Mouse (Mus musculus) cerebellum, adult (tissue): ENCODE data around the gene Ntn3.

Experiments used
- ATAC-seq: cut with Nextera tagmentation; 2 replicates; pipeline ENCODE4 v1.9.2; 2017; ENCODE audit warnings: mild to moderate bottlenecking, moderate library complexity, mixed read lengths; ENCODE audit not compliant: insufficient number of reproducible peaks, low FRiP score, low TSS enrichment

Gene Ntn3

DNA sequence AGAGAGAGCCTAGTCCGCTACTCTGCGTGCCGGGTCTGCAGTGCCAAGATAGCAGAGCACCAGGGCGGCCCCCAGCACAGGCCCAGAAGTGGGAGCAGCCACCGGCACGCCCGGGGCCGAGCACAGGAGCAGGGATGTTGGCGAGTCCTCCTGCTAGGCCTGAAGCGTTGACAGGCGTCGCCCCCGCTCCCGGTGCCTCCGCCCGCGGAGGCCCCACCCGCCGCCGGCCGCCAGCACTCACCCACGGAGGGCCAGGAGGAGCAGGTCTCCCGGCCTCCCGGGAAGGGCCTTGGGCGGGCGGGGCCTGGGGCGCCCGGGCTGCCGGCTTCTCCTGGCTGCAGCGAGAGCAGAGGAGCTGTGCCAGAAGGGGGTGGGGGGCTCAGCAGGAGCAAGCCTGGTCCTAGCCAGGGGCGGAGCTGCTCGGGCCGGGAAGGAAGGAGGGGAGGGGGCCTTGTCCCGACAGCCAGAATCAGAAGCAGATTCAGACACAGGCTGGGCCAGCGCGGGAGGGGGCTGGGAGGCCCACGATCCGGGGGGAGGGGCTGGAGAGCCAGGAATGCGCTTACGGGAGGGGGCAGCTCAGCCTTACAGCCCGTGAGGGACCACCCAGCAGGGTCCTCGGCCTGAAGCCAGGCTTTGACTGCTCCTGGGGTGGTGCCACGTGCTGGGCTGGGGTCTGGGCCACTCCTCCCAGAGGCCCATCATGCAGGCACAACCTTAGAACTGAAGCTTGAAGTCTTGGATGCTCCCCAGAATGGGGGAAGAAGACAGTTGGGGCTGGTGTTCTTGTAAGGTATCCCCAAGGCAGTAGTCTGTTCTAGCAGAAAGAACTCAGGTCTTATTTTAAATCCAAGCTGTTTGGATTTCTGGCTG lies at the start of gene Ntn3:
TSS of gene Ntn3 (minus strand) at position 489 of the 873 bp plus-strand sequence.
- no peak for ATAC-seq

- ATAC-seq: no peak
These were observed 49.6 kb upstream of the Ntn3 start for GRCm38 (mm10) chr17:24258981-24259380.

GRCm38 (mm10) chr17:24252329-24252728 lies 43.0 kb upstream of the Ntn3 start:
- no peak for ATAC-seq

DNA sequence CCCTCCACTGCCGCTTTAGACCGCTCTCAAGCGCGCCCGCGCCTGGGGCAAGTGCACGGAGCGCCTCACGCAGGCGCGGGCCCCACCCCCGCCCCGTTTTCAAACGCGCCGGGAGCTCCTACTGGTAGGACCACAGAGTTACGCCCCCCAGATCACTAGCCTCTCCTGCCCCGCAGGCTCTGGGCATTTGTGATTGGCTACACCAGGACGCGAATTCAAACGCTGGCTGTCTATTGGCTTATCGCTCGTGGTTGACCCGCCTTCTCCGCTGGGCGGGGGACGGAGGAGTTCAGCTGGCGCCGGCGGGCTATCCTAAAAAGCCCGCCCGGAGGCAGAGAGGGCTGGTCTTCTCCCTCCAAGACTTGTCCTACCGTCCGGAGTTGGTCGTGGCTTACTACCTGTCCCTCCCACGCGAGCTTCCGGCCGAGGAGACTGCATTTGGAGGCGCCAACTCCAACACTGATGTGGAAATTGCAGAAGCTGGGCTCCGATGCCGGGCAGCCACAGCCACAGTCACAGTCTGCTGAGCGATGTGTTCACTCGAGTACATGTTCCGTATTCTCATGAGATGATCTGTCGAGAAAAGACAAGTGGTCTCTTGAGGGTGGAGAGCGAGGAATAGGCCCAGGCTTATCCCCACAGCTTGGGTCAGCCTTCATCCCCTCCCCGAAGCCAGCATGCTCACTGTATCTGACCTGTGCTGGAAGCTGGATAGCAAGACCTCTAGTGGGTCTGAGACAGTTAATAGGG lies 42.2 kb upstream of the Ntn3 start, which contains the start of gene Ccnf:
TSS of gene Ccnf (minus strand) at position 165 of the 750 bp plus-strand sequence.
- peak; percentile 100 for ATAC-seq

DNA sequence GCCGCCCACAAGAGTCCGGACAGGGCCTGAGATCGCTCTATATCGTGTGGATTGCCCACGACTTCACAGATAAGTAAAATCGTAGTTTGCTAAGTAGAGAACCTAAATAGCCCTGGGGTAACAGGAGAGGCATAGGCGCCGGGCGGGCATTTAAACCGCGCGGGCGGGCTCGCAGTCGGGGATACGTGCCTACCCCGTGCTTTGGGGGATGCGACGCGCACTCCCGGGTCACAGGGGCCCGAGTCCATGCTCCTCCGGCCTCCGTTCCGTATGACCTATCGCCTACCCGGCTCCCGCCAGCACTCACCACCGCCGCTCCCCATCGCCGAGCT lies 41.6 kb upstream of the Ntn3 start:
- no peak; the same call in 1 of the 2 replicates for ATAC-seq

DNA sequence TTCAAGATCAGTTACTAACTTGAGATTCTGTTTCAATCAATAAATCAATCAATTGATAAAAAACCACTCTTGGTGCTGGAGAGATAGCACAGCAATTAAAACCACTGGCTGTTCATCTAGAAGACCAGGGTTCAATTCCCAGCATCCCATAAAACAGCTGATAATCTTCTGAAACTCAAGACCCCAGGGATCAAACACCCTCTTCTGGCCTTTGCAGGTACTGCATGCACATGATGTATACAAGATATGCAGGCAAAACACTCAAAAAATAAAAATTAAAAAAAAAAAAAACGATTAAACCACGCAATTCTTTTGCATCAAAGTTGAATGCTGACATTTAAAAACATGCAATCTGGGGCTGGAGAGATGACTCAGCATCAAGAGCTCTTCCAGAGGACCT lies 39.3 kb upstream of the Ntn3 start:
- no peak for ATAC-seq

GRCm38 (mm10) chr17:24244061-24244460 lies 34.7 kb upstream of the Ntn3 start:
- ATAC-seq: no peak

DNA sequence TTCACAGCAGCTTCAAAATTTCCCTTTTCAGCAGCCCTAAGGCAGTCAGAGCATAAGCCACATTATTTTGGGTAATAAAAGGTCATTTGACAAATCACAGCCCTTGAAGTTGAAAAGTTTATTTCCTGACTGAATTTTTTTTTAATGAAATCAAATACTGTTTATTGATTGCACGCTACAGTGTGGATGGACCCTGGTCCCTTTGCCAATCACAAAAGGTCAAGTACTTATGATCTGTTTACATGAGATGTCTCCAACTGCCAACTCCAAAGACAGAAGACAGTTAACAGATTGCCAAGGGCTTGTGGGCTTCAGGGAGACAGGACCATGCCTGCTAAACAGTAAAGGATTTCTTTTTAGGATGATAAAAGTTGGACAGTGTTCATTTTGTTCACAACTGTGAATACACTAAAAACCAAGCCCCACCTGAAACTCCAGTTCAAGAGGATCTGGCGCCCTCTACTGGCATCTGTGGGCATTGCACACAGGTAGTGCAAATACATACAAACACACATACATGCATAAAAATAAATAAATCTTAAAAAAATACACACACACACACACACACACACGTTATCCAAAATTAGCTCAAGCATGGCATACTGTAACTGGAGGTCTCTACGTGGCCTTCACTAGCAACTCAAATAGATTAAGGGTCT lies 34.1 kb upstream of the Ntn3 start:
- no peak for ATAC-seq

- ATAC-seq: peak; percentile 66; the same call in 1 of the 2 replicates
These were observed 27.6 kb upstream of the Ntn3 start for GRCm38 (mm10) chr17:24236921-24237320.

DNA sequence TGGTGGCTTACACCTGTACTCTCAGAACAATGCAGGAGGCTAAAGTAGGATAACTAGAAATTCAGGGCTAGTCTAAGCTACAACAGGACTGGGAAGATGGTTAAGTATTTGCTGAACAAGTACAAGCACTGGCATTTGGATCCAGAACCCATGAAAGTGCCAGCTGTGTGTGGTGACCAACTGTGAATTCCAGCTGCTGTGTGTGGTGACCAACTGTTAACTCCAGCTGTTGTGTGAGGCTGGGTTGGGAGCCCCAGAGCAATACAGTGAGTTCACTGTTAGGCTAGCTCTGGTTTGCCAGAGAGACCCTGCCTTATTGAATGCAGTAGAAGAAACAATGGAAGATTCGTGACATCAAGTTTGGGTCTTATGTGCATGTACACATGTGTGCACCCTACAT lies 27.1 kb upstream of the Ntn3 start:
- ATAC-seq: no peak

DNA sequence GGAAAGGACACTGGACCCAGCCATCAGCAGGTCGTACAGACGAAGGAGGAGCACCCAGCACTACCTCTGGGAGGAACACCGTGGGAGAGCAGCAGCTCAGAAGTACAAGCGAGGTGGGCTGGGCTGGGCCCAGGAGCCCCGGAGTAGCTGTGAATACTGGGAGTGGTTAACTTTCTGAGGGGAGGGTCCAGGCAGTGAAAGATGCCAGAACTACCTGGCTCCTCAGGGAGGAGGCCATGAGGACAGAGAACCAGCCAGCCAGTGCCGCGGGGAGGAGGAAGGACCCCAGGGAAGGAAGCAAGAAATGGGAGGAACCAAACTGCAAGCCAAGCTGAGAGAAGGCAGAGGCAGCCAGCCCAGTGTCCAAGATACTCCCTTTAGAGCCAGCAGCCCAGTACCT lies 18.6 kb upstream of the Ntn3 start:
- ATAC-seq: no peak

GRCm38 (mm10) chr17:24226721-24227120 lies 17.4 kb upstream of the Ntn3 start:
- ATAC-seq: no peak

DNA sequence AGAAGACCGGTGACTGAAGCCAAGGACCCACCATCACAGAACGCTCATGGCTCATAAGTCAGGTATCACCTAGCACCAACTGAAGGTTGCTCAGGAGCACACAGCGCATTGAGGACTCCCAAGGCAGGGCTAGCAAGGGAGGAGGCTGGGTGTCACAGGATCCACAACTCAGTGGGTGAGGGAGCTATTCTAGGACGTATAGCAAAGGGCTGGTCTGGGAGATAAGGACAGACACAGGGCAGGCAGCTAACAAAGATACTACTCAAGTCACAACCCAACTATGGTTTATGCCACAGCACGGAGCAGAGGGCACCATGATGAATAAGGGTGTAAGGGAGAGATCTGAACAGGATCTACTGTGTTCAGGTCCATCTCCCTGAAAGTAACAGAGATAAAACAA lies 16.5 kb upstream of the Ntn3 start:
- ATAC-seq: no peak

DNA sequence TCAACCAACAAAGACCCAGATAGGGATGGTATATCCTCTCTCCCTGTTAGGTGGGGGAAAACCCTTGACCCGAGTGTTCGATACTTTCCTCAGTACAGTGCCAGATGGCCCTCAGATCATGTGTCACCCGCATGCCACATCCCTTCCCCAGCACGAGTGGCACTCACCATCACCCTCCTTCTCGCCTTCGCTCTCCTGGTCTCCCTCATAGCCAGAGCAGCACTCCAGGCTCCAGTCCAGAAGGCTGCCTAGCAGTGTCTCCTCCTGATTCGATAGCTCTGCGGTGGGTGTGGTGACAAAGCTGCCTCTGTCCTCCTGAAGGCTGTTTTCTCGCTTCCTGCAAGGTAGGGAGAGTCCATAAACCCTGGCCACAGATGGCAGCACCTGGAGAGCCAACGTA lies 15.4 kb upstream of the Ntn3 start:
- ATAC-seq: no peak

GRCm38 (mm10) chr17:24223513-24223912 lies 14.2 kb upstream of the Ntn3 start:
- ATAC-seq: no peak

GRCm38 (mm10) chr17:24222653-24223052 lies 13.3 kb upstream of the Ntn3 start:
- ATAC-seq: no peak

GRCm38 (mm10) chr17:24220435-24221411 lies 11.4 kb upstream of the Ntn3 start, which contains the start of gene Tedc2:
TSS of gene Tedc2 (minus strand) at chr17:24220851.
- peak; percentile 95 for ATAC-seq

DNA sequence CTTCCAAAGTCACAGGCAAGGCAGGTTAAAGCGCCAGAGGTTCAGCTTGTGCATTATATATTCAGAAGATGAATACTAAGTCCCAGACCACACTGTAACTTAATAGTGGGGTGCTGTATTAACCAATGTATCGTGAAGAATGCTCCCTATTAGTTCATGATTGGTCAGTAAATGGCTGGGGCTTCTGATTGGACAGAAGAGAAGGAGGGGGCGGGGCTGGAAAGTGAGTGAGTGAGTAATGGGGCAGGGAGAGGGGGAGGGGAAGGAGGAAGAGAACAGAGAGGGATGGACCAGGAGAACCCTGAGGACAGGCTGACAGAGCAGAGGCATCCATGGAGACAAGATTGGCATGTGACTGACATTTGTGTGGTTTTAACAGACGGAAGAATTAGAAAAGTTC lies 7.5 kb upstream of the Ntn3 start:
- no peak for ATAC-seq

DNA sequence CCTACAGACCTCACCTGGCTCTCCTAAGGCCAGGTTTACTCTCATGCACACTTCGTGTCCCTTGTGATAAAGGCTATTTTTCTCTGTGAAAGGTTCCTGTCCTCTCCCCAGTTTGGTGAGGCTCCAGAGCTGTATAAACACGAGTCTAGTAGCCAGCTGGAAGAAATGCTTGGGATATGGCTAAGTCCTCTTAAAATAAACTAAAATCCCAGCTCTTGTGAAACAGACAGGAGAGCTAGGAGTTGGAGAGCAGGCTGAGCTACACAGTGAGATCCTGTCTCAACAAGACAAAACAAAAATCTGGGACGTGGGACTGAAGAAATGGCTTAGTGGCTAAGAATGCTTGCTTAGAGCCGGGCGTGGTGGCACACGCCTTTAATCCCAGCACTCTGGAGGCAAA lies 3.9 kb upstream of the Ntn3 start:
- no peak for ATAC-seq
